Mouse (Mus musculus) spleen, adult 12 weeks (tissue): ENCODE results near the gene Msi2.

ENCODE experiments used
- DNase-seq: peaks from one replicate; pipeline ENCODE4 v3.0.0; 2022; ENCODE audit warnings: low spot score

Gene Msi2

DNA sequence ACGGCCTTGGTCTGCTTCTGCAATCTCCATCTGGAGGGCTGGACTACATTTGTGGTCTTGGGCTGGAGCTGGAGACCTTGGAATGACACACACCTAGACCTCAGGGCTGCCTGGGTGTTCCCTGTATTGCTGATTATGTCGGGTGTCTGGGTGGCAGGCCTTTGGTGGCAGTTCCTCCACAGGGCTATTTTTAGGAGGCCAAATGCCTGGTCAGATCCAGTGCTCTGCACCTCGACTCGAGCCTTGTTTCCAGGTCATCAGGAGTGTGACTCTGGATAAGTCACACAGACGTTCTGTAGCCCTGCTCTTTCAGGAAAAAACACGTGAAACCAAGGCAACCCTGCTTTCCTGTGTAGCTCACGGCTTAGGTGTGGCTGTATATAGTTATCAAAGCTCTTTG is 358.6 kb downstream of the Msi2 start:
- DNase-seq = no peak

DNA sequence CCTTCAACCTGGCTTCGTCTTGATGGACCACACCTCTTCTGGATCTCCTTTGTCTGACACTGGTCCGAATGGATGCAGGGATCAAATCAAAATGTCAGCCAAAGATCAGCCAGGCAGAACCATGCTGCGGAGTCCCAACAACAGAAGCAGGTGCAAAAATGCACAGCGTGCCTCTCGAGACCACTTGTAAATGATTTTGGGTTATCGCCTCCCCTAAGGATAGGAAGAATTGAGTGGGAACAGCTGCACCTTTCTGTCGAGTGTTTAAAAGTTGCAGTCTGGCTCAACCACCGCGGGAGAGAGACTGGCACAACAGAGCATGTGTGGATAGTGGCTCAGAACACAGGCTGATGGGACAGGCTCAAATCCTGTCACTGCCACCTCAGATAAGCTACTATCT is 361.0 kb downstream of the Msi2 start:
- DNase-seq = no peak

DNA sequence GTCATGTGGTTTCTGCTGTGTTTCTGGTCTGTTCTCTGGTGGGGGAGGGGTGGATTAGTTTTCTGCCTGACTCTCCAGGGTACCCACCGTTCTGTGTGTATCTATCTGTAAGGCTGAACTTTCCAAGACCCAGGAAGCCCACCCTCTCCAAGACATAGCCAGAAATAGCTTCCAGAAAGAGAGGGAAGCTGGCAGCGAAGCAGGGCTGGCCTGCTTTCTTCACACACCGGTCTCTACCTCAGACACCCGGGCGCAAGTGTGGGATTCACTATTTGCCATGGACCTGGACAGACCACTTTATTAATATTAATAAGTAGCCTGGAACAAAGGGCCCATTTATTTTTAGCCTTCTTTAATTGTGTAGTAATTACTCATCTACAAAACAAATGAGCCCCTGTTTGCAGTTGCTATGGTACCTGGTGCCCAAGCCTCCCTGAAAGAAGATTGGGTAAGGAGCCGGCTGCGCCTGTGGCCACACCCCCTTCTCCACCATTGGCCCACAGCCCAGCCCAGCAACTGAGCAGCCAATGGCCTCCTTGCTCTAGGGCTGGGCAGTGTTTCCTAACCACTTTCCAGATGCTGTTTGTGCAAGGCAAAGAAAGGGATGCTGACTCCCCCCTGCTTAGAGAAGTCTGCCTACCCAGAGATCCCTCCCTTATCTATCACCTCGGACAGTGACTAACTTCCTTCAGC is 361.6 kb downstream of the Msi2 start:
- no peak for DNase-seq

DNA sequence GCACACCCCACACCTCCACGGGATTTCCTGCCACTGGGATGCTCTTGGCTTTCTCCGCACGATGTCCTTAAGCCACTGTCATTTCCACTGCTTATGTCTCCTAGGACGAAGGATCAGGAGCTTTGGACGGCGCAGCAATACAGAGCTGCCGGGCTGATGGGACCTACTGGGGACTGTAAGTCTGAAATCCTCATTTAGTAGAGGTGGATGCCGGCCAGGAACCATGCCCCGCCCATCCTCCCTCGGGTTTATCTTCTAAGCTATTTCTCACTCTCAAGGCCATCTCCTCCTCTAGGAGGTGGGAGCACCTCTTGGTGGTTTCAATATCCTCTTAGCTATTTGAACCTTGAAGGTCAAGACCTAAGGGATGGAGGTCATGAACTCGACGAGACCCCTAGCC is 362.3 kb downstream of the Msi2 start:
- no peak for DNase-seq

DNA sequence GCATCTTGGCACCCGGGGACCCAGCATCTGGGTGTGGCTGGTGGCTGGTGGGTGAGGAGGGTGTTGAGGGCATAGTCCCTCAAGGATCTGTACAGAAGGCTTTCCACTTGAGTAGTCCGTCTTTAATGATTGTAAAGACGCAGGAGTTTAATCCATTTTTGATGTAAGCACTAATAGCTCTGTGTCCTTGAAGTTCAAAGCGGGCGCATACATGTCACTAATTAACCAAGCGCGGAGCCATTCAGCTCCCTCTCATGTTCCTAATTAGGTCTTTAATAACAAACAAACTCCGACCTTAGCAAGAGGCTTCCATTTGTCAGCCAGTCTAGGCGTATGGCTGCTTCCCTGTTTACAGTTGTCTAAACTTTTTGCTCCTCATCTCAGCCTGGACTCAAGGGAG is 363.5 kb downstream of the Msi2 start:
- DNase-seq = no peak

DNA sequence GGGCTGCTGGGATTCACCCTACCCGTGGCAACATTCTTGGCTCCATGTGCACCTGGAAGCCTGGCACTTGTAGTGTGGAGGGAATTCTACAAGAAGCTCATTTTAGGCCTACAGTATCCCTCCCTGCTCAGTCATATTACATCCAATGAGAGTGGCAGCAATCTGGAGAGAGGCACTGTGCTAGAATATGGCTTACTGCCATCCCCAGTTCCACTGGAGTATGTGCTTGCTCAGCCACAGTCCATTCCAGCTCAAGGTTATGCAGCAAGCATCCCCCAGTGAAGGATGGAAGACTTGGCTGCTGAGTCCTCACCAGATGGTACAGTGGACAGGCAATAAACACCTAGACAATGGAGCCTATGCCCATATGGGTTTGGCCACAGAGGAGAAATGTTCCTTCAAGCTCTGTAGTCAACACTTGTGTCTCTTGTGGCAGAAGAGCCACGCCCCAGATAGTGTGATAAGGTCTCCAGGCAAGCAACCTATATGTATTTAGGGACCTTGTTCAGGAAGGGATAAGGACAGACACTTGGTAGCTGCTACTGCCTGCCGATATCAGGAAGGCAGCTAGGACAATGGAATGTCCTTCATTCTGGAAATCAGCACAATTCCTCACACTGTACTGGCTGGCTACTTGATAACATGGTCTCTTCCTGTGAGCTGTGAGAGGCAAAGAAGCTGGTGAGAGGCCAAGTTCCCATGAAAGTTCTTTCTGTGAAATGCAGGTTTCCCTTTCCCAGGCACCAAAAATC is 366.4 kb downstream of the Msi2 start:
- DNase-seq = no peak

DNA sequence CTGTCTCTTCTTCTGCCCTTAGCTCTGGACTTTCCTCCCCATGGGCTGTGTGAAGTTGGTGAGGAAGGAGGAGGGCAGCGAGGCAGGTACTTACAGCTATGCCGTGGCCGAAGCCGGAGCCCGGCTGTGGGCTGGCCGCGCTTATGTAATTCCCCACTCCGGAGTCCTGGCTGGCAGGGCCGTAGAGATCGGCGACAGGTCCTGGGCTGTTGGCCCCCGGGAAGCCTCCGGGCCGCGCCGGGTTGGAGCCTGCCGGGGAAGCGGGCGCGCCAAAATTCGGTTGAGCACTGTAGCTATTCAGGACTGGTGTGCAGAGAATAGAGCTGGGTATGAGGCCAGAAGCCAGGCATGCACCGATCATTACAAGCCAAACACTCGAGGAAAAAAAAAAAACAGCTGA is 369.6 kb downstream of the Msi2 start:
- no peak for DNase-seq

DNA sequence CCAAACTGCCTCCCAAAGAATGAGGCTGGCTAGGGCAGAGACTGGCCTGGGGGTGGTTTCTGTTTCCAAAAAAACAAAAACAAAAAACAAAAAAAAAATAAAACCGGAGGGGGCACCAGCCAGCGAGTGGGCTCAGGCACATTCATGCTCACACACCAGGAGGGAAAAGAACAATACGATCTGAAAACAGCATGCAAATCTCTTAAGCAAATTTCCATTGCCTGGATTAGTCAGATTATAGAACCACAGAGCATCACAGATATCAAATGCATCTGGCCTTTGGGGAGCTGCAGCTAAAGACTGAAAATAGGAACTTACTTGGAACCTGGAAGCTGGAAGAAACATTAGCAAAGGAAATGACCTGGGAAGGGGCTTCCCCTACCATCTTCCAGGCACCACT is 370.3 kb downstream of the Msi2 start:
- no peak for DNase-seq

DNA sequence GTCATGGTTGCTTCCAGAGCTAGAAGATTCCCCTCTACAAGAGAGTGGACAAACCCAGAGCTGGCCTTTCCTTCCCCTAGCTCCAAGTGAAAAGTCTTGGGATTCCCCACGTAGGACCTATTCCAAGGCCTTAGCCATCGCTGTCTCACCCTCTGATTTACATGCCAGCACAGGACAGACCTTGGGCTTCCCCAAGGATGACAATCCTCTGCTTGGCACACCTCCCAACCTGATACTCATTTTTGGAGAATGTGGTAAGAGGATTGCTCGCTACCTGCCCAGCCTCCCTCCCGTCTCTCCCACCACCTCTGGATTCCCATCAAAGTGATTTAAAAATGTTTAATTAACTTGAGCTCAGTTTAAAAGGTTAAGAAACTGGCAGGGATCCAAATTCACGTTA is 372.2 kb downstream of the Msi2 start:
- DNase-seq = no peak

DNA sequence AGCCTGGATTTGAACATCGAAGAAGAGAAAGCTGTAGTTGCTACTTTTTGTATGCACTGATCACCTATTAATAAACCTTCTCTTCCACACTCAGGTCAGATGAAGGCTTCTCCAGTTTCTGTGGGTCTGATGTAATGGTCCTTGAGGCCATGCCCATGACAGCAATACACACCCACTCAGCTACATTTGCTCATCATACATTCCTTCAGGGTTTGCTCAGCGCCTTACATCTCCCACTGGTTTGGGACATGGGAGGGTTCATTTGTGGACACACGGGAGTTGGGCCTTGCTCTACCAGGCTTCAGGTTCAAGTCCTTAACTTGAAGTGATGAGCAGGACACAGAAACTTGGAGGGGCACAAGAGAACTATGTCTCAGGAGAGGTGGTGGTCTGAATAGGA is 380.4 kb downstream of the Msi2 start:
- no peak for DNase-seq

DNA sequence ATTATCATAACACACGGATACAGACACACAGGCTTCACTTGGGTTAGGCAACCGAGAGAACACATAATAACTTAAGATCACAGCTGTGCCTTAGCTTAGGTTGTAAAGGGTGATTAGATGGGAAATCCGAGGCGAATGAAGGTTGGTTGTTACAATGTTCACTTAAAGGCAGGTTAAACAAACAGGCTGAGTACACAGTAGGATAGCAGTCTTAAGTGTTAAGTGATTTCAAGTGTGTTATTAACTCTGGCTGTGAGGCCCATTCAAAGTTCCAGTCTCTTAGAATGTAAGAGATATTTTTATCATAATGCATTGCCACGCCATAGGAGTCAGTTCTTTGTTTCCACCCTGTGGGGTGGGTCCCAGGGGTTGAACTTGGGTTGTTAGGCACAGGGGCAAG is 383.4 kb downstream of the Msi2 start:
- no peak for DNase-seq

GRCm38 (mm10) chr11:88332309-88332934 is 385.9 kb downstream of the Msi2 start:
- DNase-seq = no peak

DNA sequence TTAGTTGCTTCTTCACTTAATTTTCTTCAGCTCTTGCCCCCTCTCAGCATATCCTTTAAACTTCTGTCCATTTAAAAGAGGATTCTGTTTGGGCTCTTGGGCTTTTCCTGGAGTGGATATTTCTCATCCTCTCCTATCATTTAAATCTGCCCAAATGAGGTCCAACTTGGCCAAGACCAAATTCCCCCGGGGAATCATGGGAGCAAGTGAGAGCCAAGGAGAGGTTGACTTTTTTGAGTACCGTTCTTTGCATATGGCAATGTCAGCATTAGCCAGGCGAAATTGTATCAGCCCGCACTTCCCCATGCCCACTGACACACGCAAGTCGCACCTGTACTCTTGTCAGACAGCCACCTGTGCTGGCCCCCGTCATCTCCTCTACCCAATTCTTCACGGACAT is 386.6 kb downstream of the Msi2 start:
- DNase-seq = no peak

GRCm38 (mm10) chr11:88330799-88331198 is 387.5 kb downstream of the Msi2 start:
- no peak for DNase-seq

DNA sequence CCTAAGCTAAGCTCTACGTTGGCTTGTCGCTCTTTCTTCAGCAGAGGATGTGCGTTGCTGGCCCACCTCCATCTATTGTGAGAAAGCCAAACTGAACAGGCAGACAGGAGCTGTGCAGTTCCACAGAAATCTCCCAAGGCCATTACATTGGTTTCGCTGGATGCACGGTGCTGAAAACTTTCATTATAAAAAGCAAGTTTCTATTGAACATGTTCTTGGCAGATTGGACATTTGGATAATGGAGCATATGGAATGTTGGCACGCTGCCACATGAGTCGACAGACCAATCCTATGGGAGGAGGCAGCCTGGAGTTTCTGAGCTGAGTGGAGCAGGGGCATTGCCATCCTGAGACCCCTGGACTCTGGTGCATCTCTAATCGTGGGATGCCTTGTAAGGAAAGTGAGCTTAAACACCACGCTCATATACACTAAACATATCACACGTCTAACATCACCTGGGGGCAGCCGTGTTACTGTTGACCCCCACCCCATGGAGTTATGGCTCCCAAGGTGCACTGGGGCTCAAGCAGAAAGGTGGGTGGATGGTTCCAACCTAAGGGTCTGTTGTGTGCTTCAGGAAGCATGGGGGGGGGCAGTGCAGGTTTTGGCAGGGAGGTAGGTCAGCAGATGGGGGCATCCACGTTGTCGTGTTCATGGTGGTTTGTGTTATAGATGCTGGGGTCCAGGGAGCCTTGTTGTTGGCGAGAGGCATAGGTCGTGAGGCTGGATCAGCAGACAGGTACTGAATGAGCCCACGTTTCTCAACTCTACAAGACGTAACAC is 389.3 kb downstream of the Msi2 start:
- DNase-seq = no peak

DNA sequence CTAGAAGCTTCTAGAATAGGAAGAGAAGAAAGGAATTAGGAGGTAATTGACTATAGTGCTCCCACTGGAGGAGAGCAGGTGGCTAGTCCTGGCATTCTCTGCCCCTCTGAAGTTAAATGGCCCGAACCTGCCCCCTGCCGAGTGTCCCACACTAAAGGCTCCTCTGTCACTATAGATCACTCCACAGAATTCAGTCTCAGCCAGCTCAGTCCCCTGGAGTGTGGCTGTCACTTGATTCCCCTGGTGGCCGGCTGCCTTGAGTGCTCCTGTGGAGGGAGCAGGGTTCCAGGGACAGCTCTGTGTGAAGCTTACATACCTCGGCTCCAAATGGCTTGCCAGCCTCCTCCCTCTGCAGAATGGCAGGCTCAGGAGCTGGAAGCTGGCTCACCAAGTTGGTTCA is 391.3 kb downstream of the Msi2 start:
- DNase-seq = no peak

DNA sequence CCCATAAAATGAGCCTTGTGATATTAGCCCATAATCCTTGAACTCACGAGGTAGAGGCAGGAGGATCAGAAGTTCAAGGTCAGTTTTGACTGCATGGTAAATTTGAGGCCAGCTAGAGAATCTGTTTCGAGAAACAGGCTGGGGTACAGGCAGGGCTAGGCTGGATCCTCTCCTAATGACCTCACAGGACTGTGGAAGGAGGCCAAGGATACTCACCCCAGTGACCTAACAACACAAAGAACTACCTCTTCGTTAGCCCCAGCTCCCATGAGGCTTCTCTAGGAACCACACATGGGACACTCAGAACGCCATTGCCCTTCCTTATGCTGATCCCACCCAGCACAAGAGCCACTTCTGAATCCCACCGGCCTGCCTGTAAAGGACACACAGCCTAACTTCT is 399.5 kb downstream of the Msi2 start:
- DNase-seq = no peak

DNA sequence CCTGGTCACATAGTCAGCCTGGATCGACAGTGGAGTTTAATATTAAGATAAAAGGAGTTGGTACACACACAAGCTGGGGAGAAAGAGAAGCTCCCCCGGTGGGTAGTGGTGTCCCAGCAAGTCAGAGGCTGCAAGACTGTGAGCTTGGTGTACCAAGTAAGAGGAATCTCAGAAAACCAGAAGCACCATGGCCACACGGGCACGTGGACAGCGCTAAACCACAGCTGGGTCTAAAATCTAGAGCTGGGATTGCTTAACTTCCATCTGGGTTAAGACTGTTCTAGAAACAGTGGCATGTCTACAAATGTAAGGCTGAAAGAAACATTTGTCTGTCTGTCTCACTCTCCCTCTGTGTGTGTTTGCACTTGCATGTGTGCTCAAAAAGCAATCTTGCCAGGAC is 402.9 kb downstream of the Msi2 start:
- DNase-seq = no peak

DNA sequence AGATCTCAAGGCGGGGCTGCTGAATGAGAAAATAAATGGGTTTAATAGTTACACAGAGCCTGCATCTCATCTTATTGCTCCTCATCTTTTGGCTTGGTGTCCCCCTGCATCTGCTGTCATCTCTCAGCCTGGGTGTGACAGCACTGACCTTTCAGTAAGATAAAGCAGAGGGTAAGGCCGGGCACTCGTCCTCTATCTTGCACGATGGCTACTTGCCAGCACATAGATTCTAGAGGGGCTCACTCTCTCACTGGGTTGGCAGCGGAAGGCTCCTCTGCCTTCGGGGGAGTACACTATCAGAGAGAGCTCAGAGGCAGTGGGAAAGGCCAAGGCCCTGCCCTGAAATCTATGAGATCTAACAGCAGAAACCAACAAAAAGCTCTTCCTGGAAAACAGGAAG is 403.8 kb downstream of the Msi2 start:
- DNase-seq = no peak

DNA sequence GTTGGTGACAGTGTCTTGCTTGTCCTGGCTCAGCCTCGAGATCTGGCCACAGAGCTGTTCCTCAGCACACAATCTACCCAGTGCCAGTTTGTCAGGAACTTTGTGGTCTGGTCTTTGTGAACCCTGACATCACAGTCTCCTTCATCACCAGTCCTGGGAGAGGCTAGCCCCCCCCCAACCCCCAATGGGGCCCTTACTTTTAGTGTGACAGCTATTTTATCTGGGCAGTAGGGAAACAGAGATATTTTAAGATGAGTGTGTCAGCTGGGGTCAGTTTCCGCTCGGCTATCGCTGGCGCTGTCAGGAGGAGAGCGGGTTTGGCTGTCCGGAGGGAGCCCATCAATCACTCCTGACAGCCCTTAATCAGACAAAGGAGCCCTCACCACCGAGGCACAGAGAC is 404.8 kb downstream of the Msi2 start:
- DNase-seq = no peak

DNA sequence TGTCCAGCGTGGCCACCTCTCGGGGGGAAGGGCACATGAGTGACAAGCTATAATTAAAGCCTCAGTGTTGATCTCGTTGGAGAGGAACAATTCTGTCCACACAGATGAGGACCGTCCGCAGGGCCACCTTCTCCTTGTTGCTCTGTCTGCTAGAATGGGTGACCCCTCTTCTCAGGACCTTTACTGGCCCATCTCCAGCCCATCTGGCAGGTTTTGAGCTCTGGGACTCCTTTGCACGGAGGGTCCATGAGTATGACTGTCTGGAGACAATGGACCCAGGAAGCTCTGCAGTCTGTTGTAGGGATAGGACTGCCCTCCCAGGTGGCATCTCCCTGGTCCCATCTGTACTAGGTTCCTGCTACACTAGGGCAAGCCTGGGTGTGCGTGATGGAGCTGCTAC is 406.7 kb downstream of the Msi2 start:
- DNase-seq = no peak

- DNase-seq = no peak
Measured at GRCm38 (mm10) chr11:88310773-88311172, 407.5 kb downstream of the Msi2 start.
